Mouse (Mus musculus): ENCODE measurements around the gene Slc25a29. TPM values are rescaled to one million over a fixed set of nuclear protein-coding genes. Genes with fewer than 3 reads are reported as not detected.

The Slc25a29 gene
- polyA plus RNA-seq, 1 experiment from 2014 or later: 3.8 TPM

GRCm38 (mm10) chr12:108820461-108820860, 15.2 kb downstream of the Slc25a29 start:
- Histone ChIP-seq H3K36me3 (ENCODE audit: control insufficient read depth, insufficient read depth, low read length) (peaks cover 7% of the 10 kb centered on the region; the same call in 1 of the 2 replicates), H3K27ac (replicated peaks) (no peak overlapping the region), H3K4me3 (ENCODE audit: low read depth, low read length) (no peak overlapping the region), H3K27me3 (ENCODE audit: control insufficient read depth, insufficient read depth, low read length) (no peaks in the 10 kb centered on the region), H3K4me1 (replicated peaks; ENCODE audit: control insufficient read depth, insufficient read depth) (no peaks in the 10 kb centered on the region), H3K9me3 (ENCODE audit: control insufficient read depth, low read length) (no peaks in the 10 kb centered on the region), H3K9ac (ENCODE audit: low read length) (no peak overlapping the region), H3K4me2 (replicated peaks; ENCODE audit: low read depth) (no peak overlapping the region)
- WGBS: 91% methylated on average over 4 of the region's 4 CpGs
- TF ChIP-seq CTCF (IDR thresholded peaks at IDR 0.05; ENCODE audit: low read depth) (no peak), EP300 (optimal IDR thresholded peaks at IDR 0.05) (no peak)
- DNase-seq (ENCODE audit: low spot score) (no peak), ATAC-seq (ENCODE audit: low FRiP score, low TSS enrichment) (no peak)

GRCm38 (mm10) chr12:108816569-108816968, 19.1 kb downstream of the Slc25a29 start:
- Histone ChIP-seq H3K9me3 (ENCODE audit: control insufficient read depth, low read length) (no peaks in the 10 kb centered on the region), H3K4me3 (ENCODE audit: low read depth, low read length) (no peak overlapping the region), H3K4me2 (replicated peaks; ENCODE audit: low read depth) (no peak overlapping the region), H3K27ac (replicated peaks) (no peak overlapping the region), H3K36me3 (ENCODE audit: control insufficient read depth, insufficient read depth, low read length) (peaks cover 7% of the 10 kb centered on the region; the same call in 1 of the 2 replicates), H3K4me1 (replicated peaks; ENCODE audit: control insufficient read depth, insufficient read depth) (no peaks in the 10 kb centered on the region), H3K9ac (ENCODE audit: low read length) (no peak overlapping the region), H3K27me3 (ENCODE audit: control insufficient read depth, insufficient read depth, low read length) (no peaks in the 10 kb centered on the region)
- DNase-seq (ENCODE audit: low spot score) (no peak), ATAC-seq (ENCODE audit: low FRiP score, low TSS enrichment) (no peak)
- TF ChIP-seq CTCF (IDR thresholded peaks at IDR 0.05; ENCODE audit: low read depth): no peak
- no peak for TF ChIP-seq EP300 (optimal IDR thresholded peaks at IDR 0.05)
- 74% methylated on average over 11 of the region's 11 CpGs for WGBS

GRCm38 (mm10) chr12:108814470-108814869, 21.2 kb downstream of the Slc25a29 start:
- WGBS: 87% methylated on average over 6 of the region's 6 CpGs
- TF ChIP-seq EP300 (optimal IDR thresholded peaks at IDR 0.05) (no peak), CTCF (IDR thresholded peaks at IDR 0.05; ENCODE audit: low read depth) (no peak)
- no peak for ATAC-seq (ENCODE audit: low FRiP score, low TSS enrichment)

GRCm38 (mm10) chr12:108812463-108812862, 23.2 kb downstream of the Slc25a29 start:
- no peak overlapping the region for H3K27ac ChIP-seq (replicated peaks)
- no peaks in the 10 kb centered on the region for H3K9me3 ChIP-seq (ENCODE audit: control insufficient read depth, low read length)
- ATAC-seq (ENCODE audit: low FRiP score, low TSS enrichment): no peak
- no peak overlapping the region for H3K4me3 ChIP-seq (ENCODE audit: low read depth, low read length)
- H3K27me3 ChIP-seq (ENCODE audit: control insufficient read depth, insufficient read depth, low read length): no peaks in the 10 kb centered on the region
- WGBS: 73% methylated on average over 6 of the region's 6 CpGs
- H3K36me3 ChIP-seq (ENCODE audit: control insufficient read depth, insufficient read depth, low read length): peaks cover 6% of the 10 kb centered on the region; the same call in 1 of the 2 replicates
- H3K4me1 ChIP-seq (replicated peaks; ENCODE audit: control insufficient read depth, insufficient read depth): no peaks in the 10 kb centered on the region
- TF ChIP-seq CTCF (IDR thresholded peaks at IDR 0.05; ENCODE audit: low read depth): no peak
- TF ChIP-seq EP300 (optimal IDR thresholded peaks at IDR 0.05): no peak
- H3K9ac ChIP-seq (ENCODE audit: low read length): no peak overlapping the region
- H3K4me2 ChIP-seq (replicated peaks; ENCODE audit: low read depth): no peak overlapping the region
- no peak for DNase-seq (ENCODE audit: low spot score)

More at GRCm38 (mm10) chr12:108814470-108814869, 21.2 kb downstream of the Slc25a29 start:
- Histone ChIP-seq H3K4me2 (replicated peaks; ENCODE audit: low read depth) (no peak overlapping the region), H3K4me3 (ENCODE audit: low read depth, low read length) (no peak overlapping the region), H3K36me3 (ENCODE audit: control insufficient read depth, insufficient read depth, low read length) (peaks cover 5% of the 10 kb centered on the region; the same call in 1 of the 2 replicates), H3K9ac (ENCODE audit: low read length) (no peak overlapping the region), H3K4me1 (replicated peaks; ENCODE audit: control insufficient read depth, insufficient read depth) (no peaks in the 10 kb centered on the region), H3K27me3 (ENCODE audit: control insufficient read depth, insufficient read depth, low read length) (no peaks in the 10 kb centered on the region), H3K27ac (replicated peaks) (no peak overlapping the region), H3K9me3 (ENCODE audit: control insufficient read depth, low read length) (no peaks in the 10 kb centered on the region)
- DNase-seq (ENCODE audit: low spot score): no peak

GRCm38 (mm10) chr12:108811133-108811532, 24.6 kb downstream of the Slc25a29 start:
- DNase-seq (ENCODE audit: low spot score): no peak
- Histone ChIP-seq H3K36me3 (ENCODE audit: control insufficient read depth, insufficient read depth, low read length) (peaks cover 3% of the 10 kb centered on the region; the same call in 1 of the 2 replicates), H3K9me3 (ENCODE audit: control insufficient read depth, low read length) (no peaks in the 10 kb centered on the region), H3K27ac (replicated peaks) (no peak overlapping the region), H3K4me2 (replicated peaks; ENCODE audit: low read depth) (no peak overlapping the region), H3K27me3 (ENCODE audit: control insufficient read depth, insufficient read depth, low read length) (no peaks in the 10 kb centered on the region), H3K4me3 (ENCODE audit: low read depth, low read length) (no peak overlapping the region), H3K4me1 (replicated peaks; ENCODE audit: control insufficient read depth, insufficient read depth) (no peaks in the 10 kb centered on the region), H3K9ac (ENCODE audit: low read length) (no peak overlapping the region)
- 35% methylated on average over 2 of the region's 2 CpGs for WGBS
- peak; percentile 38; the same call in 1 of the 2 replicates for ATAC-seq (ENCODE audit: low FRiP score, low TSS enrichment)
- no peak for TF ChIP-seq EP300 (optimal IDR thresholded peaks at IDR 0.05)
- peak; percentile 81 for TF ChIP-seq CTCF (IDR thresholded peaks at IDR 0.05; ENCODE audit: low read depth)

- no peak for ATAC-seq (ENCODE audit: low FRiP score, low TSS enrichment)
- no peaks in the 10 kb centered on the region for H3K9me3 ChIP-seq (ENCODE audit: control insufficient read depth, low read length)
- TF ChIP-seq CTCF (IDR thresholded peaks at IDR 0.05; ENCODE audit: low read depth) (no peak), EP300 (optimal IDR thresholded peaks at IDR 0.05) (no peak)
- DNase-seq (ENCODE audit: low spot score): no peak
- no peak overlapping the region for H3K27ac ChIP-seq (replicated peaks)
- H3K4me1 ChIP-seq (replicated peaks; ENCODE audit: control insufficient read depth, insufficient read depth): no peaks in the 10 kb centered on the region
- peaks cover 3% of the 10 kb centered on the region; the same call in 1 of the 2 replicates for H3K36me3 ChIP-seq (ENCODE audit: control insufficient read depth, insufficient read depth, low read length)
- H3K27me3 ChIP-seq (ENCODE audit: control insufficient read depth, insufficient read depth, low read length): no peaks in the 10 kb centered on the region
- H3K4me2 ChIP-seq (replicated peaks; ENCODE audit: low read depth): no peak overlapping the region
- no peak overlapping the region for H3K4me3 ChIP-seq (ENCODE audit: low read depth, low read length)
- H3K9ac ChIP-seq (ENCODE audit: low read length): no peak overlapping the region
- 79% methylated on average over 7 of the region's 7 CpGs for WGBS
Measured at GRCm38 (mm10) chr12:108810309-108810708, 25.4 kb downstream of the Slc25a29 start.

Data from stomach, postnatal 0 days (tissue).